Mouse (Mus musculus): ENCODE results near the gene Itga8. TPM values are rescaled to one million over a fixed set of nuclear protein-coding genes. Genes with fewer than 3 reads are reported as not detected.

The Itga8 gene
- polyA plus RNA-seq (2015; fragmentation: Nextera tagmentation; extraction: Ambion mirVana): 17.7 and 20.9 TPM in 2 replicates

DNA sequence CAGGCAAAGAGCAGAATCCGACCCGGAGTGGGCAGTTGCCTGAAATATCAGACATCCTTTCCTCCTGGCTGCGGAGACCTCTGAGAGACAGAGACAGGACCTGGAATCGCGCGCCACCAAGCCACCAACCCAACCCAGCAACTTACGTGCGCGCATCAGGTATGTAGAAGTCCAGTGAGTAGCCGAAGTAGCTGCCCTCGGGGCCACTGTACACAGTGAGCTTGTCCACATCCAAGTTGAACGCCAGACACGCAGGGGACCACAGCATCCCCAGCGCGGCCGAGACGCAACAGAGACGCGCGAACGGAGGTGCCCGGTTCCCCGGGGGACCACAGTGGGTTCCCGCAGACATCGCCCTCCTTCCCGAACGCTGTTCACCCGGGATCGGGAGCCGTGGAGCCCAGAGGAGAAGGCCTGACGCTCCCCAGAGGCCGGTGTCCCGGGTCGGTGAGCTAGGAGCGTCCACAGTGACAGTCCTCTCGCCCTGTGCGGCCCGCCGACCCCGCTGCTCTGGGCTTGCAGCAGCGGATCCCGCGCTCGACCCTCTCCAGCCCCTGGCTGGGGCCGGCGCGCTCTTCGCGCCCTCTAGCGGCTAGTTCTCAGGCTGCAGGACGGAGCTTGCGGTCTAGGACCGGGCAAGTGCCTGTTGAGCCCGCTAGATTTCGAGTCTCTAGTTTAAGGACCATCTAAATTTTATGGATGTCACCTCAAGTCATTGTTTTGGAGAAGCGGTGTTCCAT is at the start of gene Itga8:
Itga8 (minus strand) TSS at position 492 of the 740 bp plus-strand sequence.
- Histone ChIP-seq H3K9me3 (no peaks in the 10 kb centered on the region), H3K36me3 (no peaks in the 10 kb centered on the region), H3K27ac (peak within 1 kb of the TSS; percentile 72), H3K4me1 (peaks cover 15% of the 10 kb centered on the region; the same call in 1 of the 2 replicates), H3K4me2 (peak within 1 kb of the TSS; percentile 74), H3K9ac (peak within 1 kb of the TSS; percentile 87), H3K4me3 (peak within 1 kb of the TSS; percentile 76), H3K27me3 (peaks cover 7% of the 10 kb centered on the region; the same call in 1 of the 2 replicates)
- peak; percentile 87 for ATAC-seq (ENCODE audit: insufficient number of reproducible peaks, insufficient read depth, low FRiP score, low TSS enrichment, low read depth)
- WGBS: under 1% methylated on average over 56 of the region's 56 CpGs

DNA sequence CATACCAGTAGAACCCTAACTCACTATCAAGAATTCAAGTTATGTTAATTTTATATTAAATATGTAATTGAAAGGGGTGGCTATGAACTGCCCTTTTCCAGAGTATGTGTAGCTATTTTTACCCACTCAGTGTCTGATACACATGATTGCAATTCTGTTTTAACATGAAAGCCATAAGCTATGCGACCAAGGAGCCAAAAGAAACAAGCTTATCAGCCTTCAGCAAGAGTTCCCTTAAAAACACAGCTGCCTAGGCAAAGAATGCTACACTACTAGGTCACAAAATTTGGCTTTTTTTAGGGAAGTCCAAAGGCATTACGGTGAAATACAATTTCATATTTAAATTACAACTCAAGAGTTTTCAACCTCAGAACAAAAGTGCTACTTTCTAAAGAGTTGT is 47.2 kb upstream of the Itga8 start:
- 78% methylated on average over 2 of the region's 2 CpGs for WGBS
- no peaks in the 10 kb centered on the region; the same call in 1 of the 2 replicates for H3K36me3 ChIP-seq
- no peaks in the 10 kb centered on the region for H3K9me3 ChIP-seq
- H3K4me3 ChIP-seq: no peak overlapping the region
- ATAC-seq (ENCODE audit: insufficient number of reproducible peaks, insufficient read depth, low FRiP score, low TSS enrichment, low read depth): no peak
- H3K27ac ChIP-seq: no peak overlapping the region
- H3K4me2 ChIP-seq: no peak overlapping the region
- H3K4me1 ChIP-seq: no peaks in the 10 kb centered on the region
- no peak overlapping the region for H3K9ac ChIP-seq
- H3K27me3 ChIP-seq: no peaks in the 10 kb centered on the region

DNA sequence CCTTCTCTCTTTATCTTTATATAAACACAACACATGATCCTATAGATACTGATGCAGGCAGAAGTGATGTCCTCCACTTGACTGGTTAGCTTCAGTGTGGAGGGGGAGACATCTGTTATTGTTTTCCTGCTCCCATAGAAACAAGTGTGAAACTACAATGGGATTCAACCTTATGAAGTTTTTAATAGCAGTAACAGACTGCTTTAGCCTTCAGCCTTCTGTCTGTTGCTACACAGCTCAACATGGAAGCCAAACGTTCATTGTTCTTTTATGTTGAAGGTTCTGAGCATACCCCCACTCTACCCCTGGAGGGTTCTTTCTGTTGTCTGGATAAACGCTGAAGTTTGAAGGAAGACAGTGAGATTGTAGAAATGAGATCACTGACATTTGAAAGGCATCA is 30.2 kb upstream of the Itga8 start:
- no peaks in the 10 kb centered on the region for H3K9me3 ChIP-seq
- H3K4me1 ChIP-seq: peaks cover 21% of the 10 kb centered on the region
- H3K4me2 ChIP-seq: no peak overlapping the region
- H3K4me3 ChIP-seq: no peak overlapping the region
- ATAC-seq (ENCODE audit: insufficient number of reproducible peaks, insufficient read depth, low FRiP score, low TSS enrichment, low read depth): no peak
- 46% methylated on average over 2 of the region's 2 CpGs for WGBS
- no peak overlapping the region for H3K27ac ChIP-seq
- no peaks in the 10 kb centered on the region for H3K36me3 ChIP-seq
- no peaks in the 10 kb centered on the region for H3K27me3 ChIP-seq
- H3K9ac ChIP-seq: no peak overlapping the region

DNA sequence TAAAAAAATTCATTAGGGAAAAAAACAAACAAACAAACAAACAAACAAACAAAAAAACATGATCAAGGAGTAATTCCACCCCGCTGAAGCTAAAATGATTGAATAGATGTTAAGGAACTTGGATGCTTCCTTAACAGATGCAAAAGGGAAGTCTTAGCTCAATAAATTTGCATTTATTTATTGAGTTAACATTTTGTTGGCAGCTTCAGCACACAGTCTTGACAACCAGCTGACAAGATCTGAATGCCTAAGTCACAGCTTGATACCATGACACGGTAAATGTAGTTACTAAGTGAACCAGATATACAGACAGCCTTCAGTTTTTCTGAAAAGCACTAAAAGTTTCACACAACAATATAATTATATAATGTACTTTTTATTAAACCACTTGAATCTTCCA is 27.9 kb upstream of the Itga8 start:
- no peak overlapping the region for H3K4me2 ChIP-seq
- no peaks in the 10 kb centered on the region for H3K27me3 ChIP-seq
- H3K9me3 ChIP-seq: no peaks in the 10 kb centered on the region
- WGBS: 79% methylated on average over 2 of the region's 2 CpGs
- no peak overlapping the region for H3K9ac ChIP-seq
- H3K4me3 ChIP-seq: no peak overlapping the region
- H3K36me3 ChIP-seq: no peaks in the 10 kb centered on the region
- H3K27ac ChIP-seq: no peak overlapping the region
- no peak for ATAC-seq (ENCODE audit: insufficient number of reproducible peaks, insufficient read depth, low FRiP score, low TSS enrichment, low read depth)
- peaks cover 27% of the 10 kb centered on the region for H3K4me1 ChIP-seq

DNA sequence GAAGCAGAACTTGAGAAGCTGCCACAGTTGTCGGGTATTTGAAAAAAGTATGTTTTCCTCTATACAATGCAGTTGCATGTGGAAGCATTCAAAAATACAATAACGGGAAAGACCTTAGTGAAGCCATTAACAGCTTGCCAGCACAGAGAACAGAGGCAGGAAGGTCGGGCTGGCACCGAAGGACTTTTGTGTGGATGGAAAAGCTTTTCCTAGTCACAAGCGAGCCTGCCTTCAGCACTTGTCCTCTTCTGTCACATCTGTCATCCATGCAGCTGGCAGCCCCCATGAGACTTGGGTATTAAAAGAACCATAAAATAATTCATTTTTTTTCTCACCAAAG is 27.3 kb upstream of the Itga8 start:
- Histone ChIP-seq H3K27ac (peak overlapping the region; percentile 51; the same call in 1 of the 2 replicates), H3K4me1 (peaks cover 27% of the 10 kb centered on the region), H3K9ac (no peak overlapping the region), H3K27me3 (no peaks in the 10 kb centered on the region), H3K4me2 (peak overlapping the region; percentile 58), H3K9me3 (no peaks in the 10 kb centered on the region), H3K36me3 (no peaks in the 10 kb centered on the region), H3K4me3 (no peak overlapping the region; the same call in 1 of the 2 replicates)
- ATAC-seq (ENCODE audit: insufficient number of reproducible peaks, insufficient read depth, low FRiP score, low TSS enrichment, low read depth): no peak
- WGBS: 28% methylated on average over 5 of the region's 5 CpGs

DNA sequence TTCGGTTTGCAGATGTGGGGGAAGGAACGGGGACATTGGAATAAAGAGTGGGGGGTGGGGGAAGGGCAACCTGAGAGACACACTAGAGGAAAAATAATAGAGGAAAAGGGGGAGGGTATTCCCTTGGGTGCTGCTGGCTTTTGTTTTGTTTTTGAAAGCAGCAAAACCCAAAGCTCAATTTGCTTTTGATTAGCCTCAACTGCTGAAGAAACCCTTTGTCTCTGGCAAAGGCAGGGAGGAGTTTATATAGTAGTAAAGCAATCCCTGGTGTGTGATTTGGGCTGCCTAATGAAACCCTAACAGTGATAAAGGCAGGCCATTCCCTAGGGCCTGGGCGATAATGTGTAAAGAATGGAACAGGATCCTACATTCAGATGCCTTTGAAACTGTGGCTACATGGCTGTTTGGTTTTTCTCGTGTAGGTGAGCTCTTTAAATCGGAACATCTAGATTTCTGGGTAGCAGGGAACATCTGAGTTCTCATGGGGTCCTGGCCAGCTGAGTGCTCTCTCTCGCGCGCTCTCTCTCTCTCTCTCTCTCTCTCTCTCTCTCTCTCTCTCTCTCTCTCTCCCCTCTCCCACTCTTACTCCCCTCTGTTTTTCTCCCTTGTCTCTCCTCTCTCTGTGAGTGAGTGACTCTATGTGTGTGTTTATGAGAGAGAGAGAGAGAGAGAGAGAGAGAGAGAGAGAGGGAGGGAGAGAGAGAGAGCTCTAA is 26.8 kb upstream of the Itga8 start:
- Histone ChIP-seq H3K9me3 (no peaks in the 10 kb centered on the region), H3K27ac (peak overlapping the region; percentile 51; the same call in 1 of the 2 replicates), H3K9ac (no peak overlapping the region), H3K4me2 (peak overlapping the region; percentile 58), H3K36me3 (no peaks in the 10 kb centered on the region), H3K4me1 (peaks cover 27% of the 10 kb centered on the region), H3K4me3 (no peak overlapping the region; the same call in 1 of the 2 replicates), H3K27me3 (no peaks in the 10 kb centered on the region)
- 14% methylated on average over 8 of the region's 8 CpGs for WGBS
- ATAC-seq (ENCODE audit: insufficient number of reproducible peaks, insufficient read depth, low FRiP score, low TSS enrichment, low read depth): no peak

DNA sequence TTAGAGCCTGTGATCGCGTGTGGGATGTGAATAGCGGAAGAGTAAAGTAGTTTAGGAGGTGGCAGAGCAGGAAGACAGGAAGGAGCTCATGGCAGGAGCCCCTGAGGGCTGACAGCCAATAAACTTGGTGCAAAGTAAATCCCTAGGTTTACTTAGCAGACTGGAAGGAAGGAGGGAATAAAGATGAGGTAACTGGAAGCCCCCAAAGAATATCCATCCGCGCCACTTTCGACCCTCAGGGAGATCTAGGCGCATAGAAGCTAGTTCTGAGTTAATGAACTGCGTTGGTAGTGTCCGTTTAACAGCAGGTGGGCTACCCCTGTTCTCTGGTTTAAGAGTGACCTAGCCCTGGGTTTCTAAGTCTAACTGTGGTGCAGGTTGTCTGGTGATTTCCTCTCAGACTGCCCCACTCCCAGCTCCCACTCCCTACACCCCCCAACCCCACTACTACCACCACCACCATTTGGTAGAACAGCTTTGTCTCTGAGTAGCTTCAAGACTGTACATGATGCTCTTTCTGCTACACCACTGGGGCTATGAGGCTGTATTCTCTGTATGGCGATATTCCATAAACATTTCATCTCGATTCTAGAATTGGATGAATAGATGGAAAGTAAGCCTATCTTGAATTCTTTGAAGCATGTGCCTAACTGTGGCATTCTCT is 26.1 kb upstream of the Itga8 start:
- Histone ChIP-seq H3K9ac (0 out of 2 replicates have a peak overlapping the region, but pooled peaks have one; percentile 40), H3K4me2 (peak overlapping the region; percentile 58), H3K9me3 (no peaks in the 10 kb centered on the region), H3K27me3 (no peaks in the 10 kb centered on the region), H3K4me1 (peaks cover 27% of the 10 kb centered on the region), H3K4me3 (peak overlapping the region; percentile 36), H3K27ac (0 out of 2 replicates have a peak overlapping the region, but pooled peaks have one; percentile 16), H3K36me3 (no peaks in the 10 kb centered on the region)
- WGBS: 28% methylated on average over 11 of the region's 11 CpGs
- ATAC-seq (ENCODE audit: insufficient number of reproducible peaks, insufficient read depth, low FRiP score, low TSS enrichment, low read depth): no peak

DNA sequence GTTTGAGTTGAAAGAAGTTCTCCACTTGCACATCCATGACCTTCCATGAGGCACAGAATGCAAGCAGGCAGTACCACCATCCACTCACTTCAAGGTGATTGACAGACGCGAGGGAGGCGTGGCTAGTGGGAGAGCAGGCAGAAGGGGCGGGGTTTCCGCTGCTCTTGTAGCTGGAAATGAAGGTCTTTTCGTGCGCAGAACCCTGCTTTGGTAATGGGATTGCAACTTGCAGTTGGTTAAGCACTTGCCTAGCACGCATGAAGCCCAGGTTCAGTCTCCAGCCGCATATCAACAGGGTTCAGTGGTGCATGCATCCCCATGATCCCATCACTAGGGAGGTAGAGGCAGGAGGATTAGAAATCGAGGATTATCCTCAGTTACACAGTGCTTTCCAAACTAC is 25.5 kb upstream of the Itga8 start:
- H3K27ac ChIP-seq: no peak overlapping the region
- peak overlapping the region; percentile 58 for H3K4me2 ChIP-seq
- H3K4me1 ChIP-seq: peaks cover 27% of the 10 kb centered on the region
- ATAC-seq (ENCODE audit: insufficient number of reproducible peaks, insufficient read depth, low FRiP score, low TSS enrichment, low read depth): no peak
- 9% methylated on average over 10 of the region's 10 CpGs for WGBS
- H3K36me3 ChIP-seq: no peaks in the 10 kb centered on the region
- peak overlapping the region; percentile 36 for H3K4me3 ChIP-seq
- H3K9me3 ChIP-seq: no peaks in the 10 kb centered on the region
- H3K9ac ChIP-seq: no peak overlapping the region
- H3K27me3 ChIP-seq: no peaks in the 10 kb centered on the region

DNA sequence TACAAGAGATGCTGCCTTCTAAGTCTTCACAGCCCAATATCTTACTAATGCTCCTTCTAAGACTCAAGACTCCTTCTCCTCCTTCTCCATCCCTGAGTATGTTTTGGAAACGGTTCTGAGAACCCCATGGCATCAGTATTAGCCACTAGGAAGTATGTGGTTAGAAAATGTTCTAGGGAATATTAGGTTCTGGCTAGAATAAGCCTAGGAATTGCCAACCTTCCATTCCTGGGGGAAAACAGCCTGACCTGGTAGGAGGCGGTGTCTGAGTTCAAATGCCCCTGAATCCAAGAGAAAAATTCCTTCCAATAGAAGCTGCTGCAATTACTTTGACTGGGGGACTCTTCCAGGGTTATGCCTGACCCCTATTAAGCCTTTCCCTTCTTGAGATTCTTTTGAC is 24.1 kb upstream of the Itga8 start:
- Histone ChIP-seq H3K9ac (no peak overlapping the region), H3K27ac (no peak overlapping the region), H3K4me2 (no peak overlapping the region), H3K4me3 (no peak overlapping the region), H3K36me3 (no peaks in the 10 kb centered on the region), H3K27me3 (no peaks in the 10 kb centered on the region), H3K4me1 (peaks cover 27% of the 10 kb centered on the region), H3K9me3 (no peaks in the 10 kb centered on the region)
- ATAC-seq (ENCODE audit: insufficient number of reproducible peaks, insufficient read depth, low FRiP score, low TSS enrichment, low read depth): no peak
- 80% methylated on average over 2 of the region's 2 CpGs for WGBS

DNA sequence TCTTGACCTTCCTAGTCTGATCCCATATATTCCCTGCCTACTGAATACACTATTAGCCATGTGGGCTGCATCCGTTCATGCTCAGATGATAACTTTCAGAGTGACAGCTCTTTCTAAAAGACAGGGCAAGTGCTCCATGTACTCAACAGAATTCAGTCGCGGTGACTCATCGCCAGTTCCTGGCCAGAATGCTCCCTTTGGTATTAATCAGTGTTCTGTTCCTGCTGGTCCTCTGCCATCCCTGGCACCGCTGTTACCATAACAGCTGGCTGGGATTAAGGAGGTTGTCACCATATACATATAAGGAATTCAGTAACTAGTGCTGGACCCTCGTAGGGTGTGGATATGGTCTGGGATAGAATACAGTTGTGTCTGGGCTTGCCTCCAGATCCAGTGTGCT is 23.7 kb upstream of the Itga8 start:
- H3K4me1 ChIP-seq: peaks cover 27% of the 10 kb centered on the region

DNA sequence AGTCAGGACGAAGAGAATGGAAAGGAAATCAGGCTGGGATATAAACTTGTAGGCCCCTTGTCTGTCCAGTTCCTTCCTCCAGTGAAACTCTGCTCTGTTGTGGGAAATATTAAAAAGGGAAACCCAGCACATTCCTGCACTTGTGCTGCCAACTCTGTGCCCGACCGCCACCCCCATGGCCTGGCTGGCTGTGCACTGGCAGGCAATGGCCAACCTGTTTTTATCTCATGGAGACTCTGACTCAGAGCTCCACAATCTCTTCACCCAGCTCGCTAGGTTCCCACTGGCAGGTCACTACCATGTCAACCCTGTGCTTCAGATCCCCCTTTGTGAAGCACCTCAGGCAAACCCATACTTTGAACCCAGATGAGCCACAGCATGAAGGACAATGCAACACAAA is 19.2 kb upstream of the Itga8 start:
- H3K36me3 ChIP-seq: no peaks in the 10 kb centered on the region
- WGBS: 87% methylated on average over 4 of the region's 4 CpGs
- no peaks in the 10 kb centered on the region for H3K9me3 ChIP-seq
- no peak overlapping the region for H3K9ac ChIP-seq
- H3K4me3 ChIP-seq: no peak overlapping the region
- no peak overlapping the region for H3K4me2 ChIP-seq
- peaks cover 12% of the 10 kb centered on the region; the same call in 1 of the 2 replicates for H3K4me1 ChIP-seq
- H3K27ac ChIP-seq: no peak overlapping the region
- no peaks in the 10 kb centered on the region for H3K27me3 ChIP-seq
- ATAC-seq (ENCODE audit: insufficient number of reproducible peaks, insufficient read depth, low FRiP score, low TSS enrichment, low read depth): no peak

More for the DNA sequence above, 23.7 kb upstream of the Itga8 start:
- no peak overlapping the region for H3K4me2 ChIP-seq
- no peaks in the 10 kb centered on the region for H3K36me3 ChIP-seq
- ATAC-seq (ENCODE audit: insufficient number of reproducible peaks, insufficient read depth, low FRiP score, low TSS enrichment, low read depth): no peak
- H3K27me3 ChIP-seq: no peaks in the 10 kb centered on the region
- H3K9ac ChIP-seq: no peak overlapping the region
- H3K4me3 ChIP-seq: no peak overlapping the region
- WGBS: 70% methylated on average over 6 of the region's 6 CpGs
- H3K27ac ChIP-seq: no peak overlapping the region
- no peaks in the 10 kb centered on the region for H3K9me3 ChIP-seq
